Mouse (Mus musculus): ENCODE measurements at regions not wholly inside any gene's neighbourhood (a gene's known extent, or its start where the extent isn't known, plus 50 kb on each side); places are given as distances from the start of the nearest gene placed in this dataset.

DNA sequence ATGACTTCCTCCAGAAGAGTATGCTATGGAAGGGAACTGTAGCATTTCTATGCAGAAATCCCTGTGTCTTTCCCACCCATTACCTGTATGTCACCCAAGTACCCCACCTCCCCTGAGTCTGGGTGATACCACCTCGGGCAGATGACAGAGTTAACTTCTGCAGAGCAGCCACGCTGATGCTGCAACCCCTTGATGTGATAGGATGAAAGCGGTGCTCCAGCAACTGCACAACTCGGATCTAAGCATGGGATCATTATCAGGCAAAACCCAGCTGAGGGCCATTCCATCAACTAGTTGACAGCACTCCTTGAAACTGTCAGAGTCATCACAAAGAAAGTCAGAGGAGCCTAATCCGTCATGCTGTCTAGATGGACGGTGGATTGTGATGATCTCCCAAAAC, 49.8 kb upstream of the Myo10 start:
- H3K27ac ChIP-seq (ENCODE audit: control insufficient read depth, low read depth, low read length) = no peak overlapping the region

More for the DNA sequence above, 49.8 kb upstream of the Myo10 start:
- H3K4me1 ChIP-seq (ENCODE audit: control insufficient read depth in 1 of 2, insufficient read depth in 2 of 2, low read length in 2 of 2) = no peaks in the 10 kb centered on the region
- H3K36me3 ChIP-seq (ENCODE audit: control insufficient read depth in 1 of 2, insufficient read depth in 2 of 2, low read length in 2 of 2) = no peaks in the 10 kb centered on the region
- H3K4me3 ChIP-seq (ENCODE audit: control insufficient read depth in 1 of 2, insufficient read depth in 1 of 2, low read depth in 2 of 2, low read length in 2 of 2) = no peak overlapping the region
- no peak overlapping the region for H3K9ac ChIP-seq (ENCODE audit: control insufficient read depth, low read depth, low read length, poor library complexity, severe bottlenecking)
- no peaks in the 10 kb centered on the region for H3K79me2 ChIP-seq (ENCODE audit: control insufficient read depth, insufficient read depth, low read length, poor library complexity)
- no peak for TF ChIP-seq MAZ (IDR thresholded peaks at IDR 0.05; ENCODE audit: low read depth, low read length)
- TF ChIP-seq RAD21 (IDR thresholded peaks at IDR 0.05; ENCODE audit: low read depth, low read length) = no peak
- TF ChIP-seq MAX (IDR thresholded peaks at IDR 0.05; ENCODE audit: low read length) = no peak
- no peak for TF ChIP-seq POLR2AphosphoS2 (IDR thresholded peaks at IDR 0.05; ENCODE audit: low read length)
- no peak for TF ChIP-seq MAFK (IDR thresholded peaks at IDR 0.05; ENCODE audit: borderline replicate concordance, low read depth, low read length)
- TF ChIP-seq BHLHE40 (IDR thresholded peaks at IDR 0.05; ENCODE audit: borderline replicate concordance, low read depth, low read length) = no peak
- no peak for TF ChIP-seq ZKSCAN1 (IDR thresholded peaks at IDR 0.05; ENCODE audit: low read depth, low read length)
- no peak for TF ChIP-seq POLR2A (IDR thresholded peaks at IDR 0.05; ENCODE audit: control insufficient read depth in 1 of 2, insufficient read depth in 1 of 2, low read depth in 1 of 2, low read length in 2 of 2, poor library complexity in 1 of 2)
- no peak for TF ChIP-seq CTCF (IDR thresholded peaks at IDR 0.05 in 2 of 3, conservative IDR thresholded peaks at IDR 0.05 in 1 of 3; ENCODE audit: control insufficient read depth in 1 of 3, insufficient read depth in 1 of 3, low read depth in 2 of 3, low read length in 3 of 3, poor library complexity in 1 of 3, severe bottlenecking in 1 of 3)
- TF ChIP-seq NRF1 (IDR thresholded peaks at IDR 0.05; ENCODE audit: insufficient read depth, low read depth, low read length, poor library complexity, severe bottlenecking) = no peak
- no peak for TF ChIP-seq ZC3H11A (IDR thresholded peaks at IDR 0.05; ENCODE audit: low read depth, low read length)
- no peak for TF ChIP-seq TBP (IDR thresholded peaks at IDR 0.05; ENCODE audit: low read depth, low read length)
- no peak for TF ChIP-seq MYB (IDR thresholded peaks at IDR 0.05; ENCODE audit: low read depth, low read length)
- no peak for TF ChIP-seq MEF2A (IDR thresholded peaks at IDR 0.05; ENCODE audit: extremely low read depth, insufficient replicate concordance, low read depth, low read length, poor library complexity, severe bottlenecking)
- no peak for TF ChIP-seq NELFE (IDR thresholded peaks at IDR 0.05; ENCODE audit: low read depth, low read length)
- no peaks in the 10 kb centered on the region for H3K27me3 ChIP-seq (ENCODE audit: control insufficient read depth in 1 of 2, insufficient read depth in 2 of 2, low read length in 2 of 2)
- H3K9me3 ChIP-seq (replicated peaks; ENCODE audit: insufficient read depth, low read length) = no peaks in the 10 kb centered on the region
- no peak for DNase-seq (ENCODE audit: low read depth, low spot score)
